Mouse (Mus musculus) ES-Bruce4 (cell line): ENCODE results near the gene Tpbpa.
"Not testable (repeated sequence)": the region's sequence is repeated elsewhere in the genome, so short reads cannot be mapped to it uniquely, and the experiment has no call there.

Experiments used
- EP300 ChIP-seq: IDR thresholded peaks from 2 replicates; pipeline ENCODE4 v1.6.1; 2011; ENCODE audit warnings: low read depth, low read length; ENCODE audit not compliant: insufficient read depth
- POLR2A ChIP-seq: IDR thresholded peaks from one replicate; pipeline ENCODE4 v1.8.1; 2011; ENCODE audit warnings: low read length; ENCODE audit not compliant: insufficient read depth

DNA sequence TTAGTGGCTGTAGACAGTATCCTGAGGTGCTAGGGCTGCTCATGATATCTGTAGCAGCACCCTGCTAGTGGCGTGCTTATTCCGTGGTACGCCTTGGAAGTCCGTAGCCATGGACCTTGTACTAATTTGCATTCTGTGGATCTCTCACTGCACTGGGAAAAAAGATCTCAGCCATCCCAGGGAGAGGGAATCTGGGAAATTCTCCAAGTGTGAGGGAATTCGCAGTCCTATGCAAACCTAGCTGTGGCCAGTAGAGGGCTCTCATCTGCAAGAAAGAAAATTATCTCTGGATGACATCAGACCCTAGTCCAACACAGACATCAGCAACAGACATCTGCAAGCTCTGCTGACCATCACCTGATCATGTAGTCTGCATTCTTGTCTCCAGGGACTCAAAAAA lies 22.2 kb upstream of the Tpbpa start:
- not testable (repeated sequence) for TF ChIP-seq POLR2A, EP300
